ENCODE assay signal across 24 mouse cellular contexts in the genomic region with DNA sequence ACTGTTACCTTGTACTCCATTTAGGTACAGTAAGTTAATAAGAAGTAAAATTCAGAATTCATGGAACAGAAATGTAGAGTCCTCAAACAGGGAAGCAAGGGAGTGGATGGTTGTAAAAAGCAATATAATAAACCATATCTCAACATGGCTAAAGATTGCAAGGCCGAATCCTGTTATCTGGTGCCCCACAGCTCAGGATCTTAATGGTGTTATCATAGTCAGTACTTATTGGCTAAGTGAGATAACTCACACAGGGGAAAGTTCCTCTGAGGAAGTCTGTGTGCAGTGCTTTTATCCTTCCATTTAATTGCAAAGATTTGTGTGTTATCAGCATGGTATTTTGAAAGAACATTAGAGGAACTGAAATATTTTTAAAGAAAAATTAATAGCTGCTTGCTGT.
"Had no signal": no experiment of that assay in that cellular context is flagged by ENCODE, and none has a peak within 500 bp of the region (broad histone marks: within the 10 kb centered on the region; RNA-seq: fewer than 3 reads in every experiment).

No protein-coding gene starts in this region.

- H3K4me1 ChIP-seq: embryonic facial prominence, embryonic 10.5 days; embryonic facial prominence, embryonic 12.5 days; embryonic facial prominence, embryonic 13.5 days; embryonic facial prominence, embryonic 15.5 days; forebrain, embryonic 10.5 days; forebrain, embryonic 12.5 days; forebrain, embryonic 13.5 days; forebrain, embryonic 15.5 days had no signal

- H3K9me3 ChIP-seq: embryonic facial prominence, embryonic 10.5 days; embryonic facial prominence, embryonic 12.5 days; embryonic facial prominence, embryonic 13.5 days; embryonic facial prominence, embryonic 15.5 days; forebrain, embryonic 10.5 days; forebrain, embryonic 12.5 days; forebrain, embryonic 13.5 days; forebrain, embryonic 15.5 days had no signal

- H3K4me3 ChIP-seq: embryonic facial prominence, embryonic 10.5 days; embryonic facial prominence, embryonic 12.5 days; embryonic facial prominence, embryonic 13.5 days; embryonic facial prominence, embryonic 15.5 days; erythroblast, embryonic 14.5 days; forebrain, embryonic 10.5 days; forebrain, embryonic 12.5 days; forebrain, embryonic 13.5 days; forebrain, embryonic 15.5 days; gastrocnemius, adult 2 months had no signal

- H3K9ac ChIP-seq: embryonic facial prominence, embryonic 12.5 days; embryonic facial prominence, embryonic 13.5 days; embryonic facial prominence, embryonic 15.5 days; forebrain, embryonic 12.5 days; forebrain, embryonic 13.5 days; forebrain, embryonic 15.5 days; forebrain, postnatal 0 days had no signal

- H3K27ac ChIP-seq: embryonic facial prominence, embryonic 10.5 days; embryonic facial prominence, embryonic 12.5 days; embryonic facial prominence, embryonic 13.5 days; embryonic facial prominence, embryonic 15.5 days; forebrain, embryonic 10.5 days; forebrain, embryonic 12.5 days; forebrain, embryonic 13.5 days; forebrain, embryonic 15.5 days; gastrocnemius, adult 2 months had no signal

- H3K27me3 ChIP-seq: embryonic facial prominence, embryonic 12.5 days; embryonic facial prominence, embryonic 13.5 days; embryonic facial prominence, embryonic 15.5 days; forebrain, embryonic 12.5 days; forebrain, embryonic 13.5 days; forebrain, embryonic 15.5 days had no signal

- ATAC-seq: forebrain, embryonic 15.5 days; forebrain, postnatal 0 days had no signal

- H3K36me3 ChIP-seq: embryonic facial prominence, embryonic 10.5 days; embryonic facial prominence, embryonic 12.5 days; embryonic facial prominence, embryonic 13.5 days; embryonic facial prominence, embryonic 15.5 days; forebrain, embryonic 10.5 days; forebrain, embryonic 12.5 days; forebrain, embryonic 15.5 days had no signal

- H3K4me2 ChIP-seq: embryonic facial prominence, embryonic 12.5 days; embryonic facial prominence, embryonic 13.5 days; embryonic facial prominence, embryonic 15.5 days; forebrain, embryonic 12.5 days; forebrain, embryonic 13.5 days; forebrain, embryonic 15.5 days had no signal

- DNase-seq: cerebellum, adult 9-10 months; cerebellum, adult 9-11 months; cerebellum, postnatal 10 days; cerebellum, postnatal 14 days; cerebellum, postnatal 25 days; cerebellum, postnatal 36 days; embryo, embryonic 11 days; forebrain, postnatal 0 days; gastrocnemius, adult 2 months; gastrocnemius, postnatal 10 days; gastrocnemius, postnatal 14 days; gastrocnemius, postnatal 25 days; gastrocnemius, postnatal 36 days; heart, adult 11 months; heart, adult 18-20 months had no signal
